Mouse (Mus musculus): ENCODE measurements at regions not wholly inside any gene's neighbourhood (a gene's known extent, or its start where the extent isn't known, plus 50 kb on each side); places are given as distances from the start of the nearest gene placed in this dataset.
A peak's percentile ranks its signal among the peaks of the same experiment; 100 is the strongest.

DNA sequence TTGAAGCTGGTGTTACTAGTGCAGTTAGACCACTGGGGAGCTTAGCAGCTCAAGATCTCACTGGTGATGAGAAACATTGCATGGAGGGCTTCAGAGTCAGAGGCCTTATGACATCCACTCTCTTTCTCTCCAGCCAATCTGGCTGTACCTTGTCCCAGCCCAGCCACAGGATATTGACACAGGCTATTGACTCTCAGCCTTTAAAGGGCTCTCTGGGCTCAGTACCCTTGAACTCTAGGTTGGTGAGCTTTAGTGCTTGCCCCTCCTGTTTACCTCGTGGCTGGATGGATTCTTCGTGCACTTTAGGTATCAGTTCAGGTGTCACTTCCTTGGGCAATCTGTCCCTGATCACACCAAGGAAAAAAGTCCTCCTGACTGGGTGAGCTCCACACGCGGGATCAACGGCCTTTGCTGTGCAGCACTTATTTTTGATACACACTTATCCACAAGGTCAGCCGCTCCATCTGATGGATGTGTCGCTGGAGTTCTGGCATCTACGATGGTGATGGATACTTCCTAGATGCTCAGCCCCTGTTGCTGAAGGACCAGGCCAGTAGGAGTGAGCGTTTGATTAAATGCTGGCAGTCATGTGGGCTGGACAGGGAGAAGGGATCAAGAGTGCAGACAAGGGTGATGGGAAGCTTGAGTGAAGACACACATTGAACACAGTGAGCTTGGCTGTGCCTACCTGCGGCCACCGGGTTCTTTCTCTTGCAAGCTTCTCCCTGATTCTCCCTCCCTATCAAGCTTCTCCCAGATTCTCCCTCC is 177.7 kb downstream of the Snx10 start:
- DNase-seq: no peak

DNA sequence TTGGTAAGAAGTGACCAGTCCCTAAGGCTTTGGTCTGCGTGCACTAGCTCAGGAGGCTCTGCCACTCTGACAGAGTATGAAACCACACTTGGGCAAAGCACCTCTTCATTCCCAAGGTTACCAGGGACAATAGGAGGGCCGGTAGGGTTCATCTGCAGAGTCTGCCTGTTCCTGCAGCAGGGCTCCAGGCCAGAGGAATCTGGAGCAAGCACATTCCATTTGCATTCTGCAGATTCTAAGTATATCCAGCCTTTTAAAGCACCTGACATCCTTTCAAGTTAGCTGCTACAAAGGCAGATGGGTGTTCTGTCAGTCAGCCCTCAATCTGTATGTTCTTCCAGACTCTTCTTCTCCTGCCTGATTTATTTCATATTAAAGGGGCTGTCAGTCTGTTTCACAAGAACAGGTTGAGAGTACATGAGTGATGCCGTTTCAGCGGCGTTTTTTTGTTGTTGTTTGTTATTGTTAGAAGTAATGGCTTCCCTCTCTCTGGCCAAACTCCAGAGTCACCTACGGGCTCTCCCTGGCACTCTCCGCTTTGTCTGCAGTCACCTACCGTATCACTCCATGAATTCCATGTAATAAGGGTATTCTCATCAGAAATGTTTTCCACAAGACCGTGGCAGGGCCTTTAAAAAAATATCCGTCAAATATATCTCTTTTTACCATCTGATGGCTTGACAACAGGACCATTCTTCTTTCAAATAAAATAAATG is 178.9 kb downstream of the Snx10 start:
- peak; percentile 46 for DNase-seq

DNA sequence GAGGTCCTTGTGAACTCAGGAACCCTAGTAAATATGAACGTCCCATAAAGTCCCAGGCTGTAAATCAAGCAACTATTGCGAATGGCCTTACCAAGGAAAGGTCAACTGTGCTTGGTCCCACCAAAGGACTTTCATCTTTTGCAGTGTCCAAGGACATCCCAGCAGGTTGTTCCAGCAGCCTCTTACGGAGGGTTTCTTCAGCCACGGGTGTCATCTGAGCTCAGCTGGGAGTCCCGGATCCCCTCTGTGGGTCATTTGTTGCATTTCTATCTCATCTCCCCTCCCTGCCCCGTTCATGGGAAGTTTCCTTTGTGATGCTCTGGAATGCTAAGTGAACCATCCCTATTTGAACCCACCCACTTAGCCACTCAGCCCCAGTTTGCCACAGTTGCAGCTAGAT is 184.3 kb downstream of the Snx10 start:
- no peak for DNase-seq

DNA sequence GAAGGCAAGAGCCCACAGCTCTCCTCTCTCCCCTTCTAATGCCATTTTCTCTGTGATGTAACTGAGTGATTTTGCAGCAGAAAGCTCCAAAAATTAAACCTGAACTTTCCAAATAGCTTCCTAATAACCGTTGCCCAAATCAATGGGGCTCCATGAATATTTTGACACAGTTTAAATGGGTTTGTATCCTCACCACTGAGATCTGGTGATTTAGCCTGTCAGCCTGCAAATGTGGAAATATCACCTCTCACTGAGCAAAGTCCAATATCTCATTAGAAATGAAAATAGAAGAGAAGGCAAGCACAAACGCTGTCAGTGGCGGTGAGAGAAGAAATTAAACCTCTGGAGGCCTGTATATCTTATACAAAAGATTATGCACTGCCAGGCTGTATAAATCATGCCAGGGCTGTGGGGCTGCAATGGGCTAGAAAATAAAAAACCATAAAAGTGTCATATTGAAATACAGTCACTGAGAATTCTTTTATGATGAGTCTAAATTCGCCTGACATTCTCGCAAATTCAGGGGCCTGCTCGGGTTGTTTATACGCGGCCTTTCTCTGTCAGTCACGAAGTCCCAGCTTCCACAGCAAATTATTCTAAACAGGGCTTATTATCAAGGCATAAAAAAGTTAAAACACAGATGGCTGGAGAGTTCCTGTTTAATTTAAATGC is 185.1 kb downstream of the Snx10 start:
- DNase-seq: no peak

DNA sequence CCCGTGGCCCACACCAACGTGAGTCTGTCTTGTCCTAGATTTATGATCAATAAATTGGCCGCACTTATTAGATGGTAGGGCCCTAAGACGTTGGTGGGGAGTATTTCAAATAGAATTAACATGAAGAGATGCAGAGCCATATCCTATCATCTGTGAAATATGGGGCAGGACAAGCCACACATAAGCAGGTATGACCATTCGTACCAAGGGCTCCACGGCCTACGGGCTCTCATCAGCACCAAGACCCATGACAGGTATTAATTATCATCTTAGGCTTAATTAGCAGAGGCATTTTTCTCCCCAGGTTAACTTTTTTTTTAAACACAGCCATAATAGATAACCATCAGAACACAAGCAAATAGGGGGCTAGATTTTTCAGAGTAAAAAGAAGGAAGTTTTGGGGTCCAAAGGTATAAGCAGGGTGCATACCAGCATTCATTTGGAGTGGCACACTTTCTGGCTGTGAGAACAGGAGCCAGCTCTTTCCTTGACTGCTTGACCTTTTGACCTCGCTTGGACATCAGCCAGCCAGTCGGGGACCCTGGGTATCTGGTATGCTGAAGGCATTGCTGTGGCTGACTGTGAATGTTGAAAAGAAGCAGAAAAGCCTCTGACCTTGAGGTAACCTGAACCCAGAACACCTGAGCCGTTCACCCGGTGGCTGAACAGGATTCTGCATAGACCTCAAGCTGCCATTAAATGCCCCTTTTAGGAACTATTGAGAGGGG is 185.8 kb downstream of the Snx10 start:
- no peak for DNase-seq

DNA sequence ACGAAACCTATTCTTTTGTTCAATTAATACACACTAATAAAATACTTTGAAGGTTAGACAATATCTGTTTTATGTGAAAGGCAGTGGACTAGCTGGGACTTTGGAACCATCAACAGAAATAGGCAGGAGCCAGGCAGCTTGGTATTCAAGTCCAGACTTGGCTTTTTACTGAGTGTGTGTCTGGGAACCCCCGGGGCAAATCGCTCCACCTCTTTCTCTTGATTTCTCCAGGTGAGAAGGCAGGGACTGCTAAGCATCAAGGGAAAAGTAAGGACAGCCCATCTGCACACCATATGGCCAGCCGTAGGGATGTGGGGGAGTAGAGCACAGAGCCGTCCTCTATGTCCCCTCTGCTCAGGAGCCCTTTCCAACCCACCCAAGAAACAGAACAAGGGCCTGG is 186.5 kb downstream of the Snx10 start:
- DNase-seq: no peak

DNA sequence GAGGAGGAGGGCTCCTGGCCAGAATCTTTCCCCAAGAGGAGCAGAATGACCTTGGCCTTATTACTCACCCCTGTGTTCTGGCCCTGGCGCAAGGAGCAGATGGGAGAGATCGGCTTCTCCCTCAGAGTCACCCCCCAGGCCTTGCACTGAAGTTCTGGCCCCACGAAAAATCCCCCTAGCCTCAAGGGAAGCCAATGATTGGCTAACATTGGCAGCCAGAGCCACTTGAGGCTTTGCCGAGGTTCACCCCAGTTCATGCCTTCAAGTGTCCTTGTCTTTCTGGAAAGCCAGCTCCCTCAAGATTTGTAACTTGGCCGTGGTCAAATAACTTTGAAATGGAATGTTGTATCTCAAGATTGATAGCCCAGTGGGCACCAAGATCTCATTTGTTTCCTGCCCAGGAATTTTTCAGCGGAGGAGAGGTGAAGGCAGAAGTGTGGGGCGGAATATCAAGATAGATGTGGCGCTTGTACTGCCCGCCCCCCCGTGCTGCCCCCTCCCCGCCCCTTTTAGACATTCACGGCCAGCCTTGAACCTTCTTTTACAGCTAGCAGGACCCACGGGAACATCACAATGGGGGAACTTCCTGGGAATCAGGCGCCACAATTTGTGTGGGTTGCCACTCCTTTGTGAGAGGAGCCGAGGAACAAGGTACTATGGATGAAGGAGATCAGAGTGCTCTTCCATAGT is 187.4 kb downstream of the Snx10 start:
- DNase-seq: no peak

DNA sequence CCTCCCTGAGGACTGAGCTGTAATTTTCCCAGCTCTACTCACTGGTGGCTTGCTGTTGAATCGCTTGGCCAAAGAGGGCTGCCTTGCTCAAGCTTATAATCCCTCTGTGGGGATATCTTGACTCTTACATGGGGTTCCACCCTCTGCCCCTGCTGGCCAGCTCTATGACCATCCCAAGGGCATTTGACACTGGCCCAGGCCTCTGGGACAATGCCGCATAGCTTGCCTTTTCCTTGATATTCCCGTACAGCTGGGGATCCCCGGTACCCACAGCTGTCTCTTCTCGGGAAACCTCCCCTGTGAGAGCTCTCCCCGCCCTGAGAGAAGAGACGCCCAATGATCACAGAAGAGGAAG is 187.9 kb downstream of the Snx10 start:
- DNase-seq: no peak

DNA sequence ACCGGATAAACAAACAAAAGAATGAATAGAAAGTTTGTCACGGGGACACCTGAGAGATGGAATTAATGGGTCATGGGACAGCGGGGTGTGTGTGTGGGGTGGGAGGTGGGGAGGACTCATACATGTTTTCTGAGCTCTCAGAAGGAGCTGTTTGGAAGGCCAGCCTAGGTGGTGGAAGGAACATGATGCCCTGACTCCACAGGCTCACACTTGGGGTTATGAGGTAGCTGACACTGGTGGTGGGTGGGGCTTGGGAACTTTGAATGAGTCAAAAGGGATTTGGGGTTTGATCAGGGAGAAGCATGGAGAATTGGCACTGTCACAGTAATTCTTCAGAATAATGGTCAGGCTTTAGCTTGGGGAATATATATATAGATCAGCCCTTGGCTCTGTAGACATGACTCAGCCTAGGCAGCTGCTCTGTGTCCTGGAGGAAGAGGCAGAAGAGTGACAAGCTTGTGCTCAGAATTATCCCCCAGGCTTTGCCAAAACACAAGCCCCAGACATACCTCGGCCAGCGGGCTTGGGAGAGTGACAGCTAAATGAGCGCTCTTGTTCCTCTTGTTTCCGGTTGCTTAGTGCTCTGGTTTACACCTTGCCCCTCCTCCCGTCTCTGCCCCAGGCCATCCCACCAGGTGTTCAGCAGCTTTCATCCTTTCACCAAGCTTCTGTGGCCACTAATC is 191.6 kb downstream of the Snx10 start:
- DNase-seq: no peak

DNA sequence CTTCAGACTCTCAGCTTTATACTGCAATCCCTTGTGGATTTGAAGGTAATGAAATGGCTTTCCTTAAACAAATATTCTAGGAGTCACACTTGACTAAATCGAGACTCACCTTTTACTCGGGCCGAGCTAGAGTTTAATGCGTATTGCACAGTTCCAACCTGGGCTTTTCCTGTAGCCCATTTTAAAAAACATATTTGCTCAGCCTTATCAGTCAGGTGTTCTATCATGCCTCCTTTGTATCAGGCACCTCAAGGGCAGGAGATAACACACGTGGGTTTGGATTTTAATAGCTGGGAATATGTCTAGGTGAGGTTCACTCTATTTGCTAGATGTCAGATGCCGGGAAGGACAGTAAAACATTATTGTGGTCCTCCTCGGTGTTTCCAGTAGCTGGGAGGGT is 193.7 kb downstream of the Snx10 start:
- no peak for DNase-seq

DNA sequence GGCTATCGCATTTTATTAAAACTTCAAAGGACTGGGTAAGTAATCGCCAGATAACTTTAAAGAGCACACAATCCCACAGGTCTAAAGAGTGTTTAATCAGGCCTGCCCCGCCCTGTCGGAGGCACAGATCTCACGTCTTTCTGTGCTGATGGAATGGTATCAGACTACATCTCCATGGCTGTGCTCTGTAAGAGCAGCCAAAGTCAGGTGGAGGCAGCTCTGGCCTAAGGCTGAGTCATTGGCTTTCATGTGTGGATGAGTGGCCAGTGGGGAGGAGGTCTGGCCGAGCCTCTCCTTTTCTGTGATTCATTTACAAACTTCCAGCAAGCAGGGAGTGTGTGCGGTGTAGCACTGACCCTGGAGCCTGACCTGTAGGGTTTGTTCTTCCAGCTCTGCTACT is 197.0 kb downstream of the Snx10 start:
- no peak for DNase-seq

DNA sequence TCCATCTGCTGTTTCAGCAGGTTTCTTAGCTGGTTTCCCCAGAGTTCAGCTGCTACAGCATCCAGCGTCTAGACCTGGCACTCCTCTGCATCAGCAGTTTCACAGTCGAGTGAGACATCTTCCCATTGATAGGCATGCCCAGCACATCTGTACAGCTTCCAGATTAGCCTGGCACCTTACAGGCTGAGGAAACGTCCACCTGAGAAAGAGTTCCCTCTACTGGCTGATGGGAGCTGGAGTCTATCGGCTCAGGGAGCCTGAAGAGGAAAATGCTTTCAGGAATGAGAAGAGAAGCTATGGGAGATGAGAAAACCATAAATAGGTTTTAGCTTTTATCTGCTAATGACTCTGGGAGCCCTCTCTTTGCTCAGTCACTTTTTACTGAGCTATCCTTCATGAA is 199.4 kb downstream of the Snx10 start:
- no peak for DNase-seq

DNA sequence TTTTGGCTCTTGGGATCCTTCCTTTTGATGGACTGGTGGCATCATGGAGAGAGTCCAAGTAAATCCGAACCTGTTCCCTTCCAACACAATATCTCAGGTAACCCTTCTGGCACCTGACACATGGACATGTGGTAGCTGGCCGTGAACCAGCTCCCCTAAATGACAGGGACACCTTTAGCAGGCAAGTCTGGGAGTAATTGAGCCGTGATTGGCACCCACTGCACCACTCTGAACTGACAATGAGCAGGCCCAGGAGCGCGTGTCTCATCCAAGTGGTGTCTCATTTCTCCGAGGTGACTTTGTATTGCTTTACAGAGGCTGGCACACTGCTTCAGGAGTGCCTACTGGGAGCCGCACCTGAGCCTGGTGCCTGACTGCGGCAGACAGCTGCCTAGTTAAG is 203.5 kb downstream of the Snx10 start:
- no peak for DNase-seq

DNA sequence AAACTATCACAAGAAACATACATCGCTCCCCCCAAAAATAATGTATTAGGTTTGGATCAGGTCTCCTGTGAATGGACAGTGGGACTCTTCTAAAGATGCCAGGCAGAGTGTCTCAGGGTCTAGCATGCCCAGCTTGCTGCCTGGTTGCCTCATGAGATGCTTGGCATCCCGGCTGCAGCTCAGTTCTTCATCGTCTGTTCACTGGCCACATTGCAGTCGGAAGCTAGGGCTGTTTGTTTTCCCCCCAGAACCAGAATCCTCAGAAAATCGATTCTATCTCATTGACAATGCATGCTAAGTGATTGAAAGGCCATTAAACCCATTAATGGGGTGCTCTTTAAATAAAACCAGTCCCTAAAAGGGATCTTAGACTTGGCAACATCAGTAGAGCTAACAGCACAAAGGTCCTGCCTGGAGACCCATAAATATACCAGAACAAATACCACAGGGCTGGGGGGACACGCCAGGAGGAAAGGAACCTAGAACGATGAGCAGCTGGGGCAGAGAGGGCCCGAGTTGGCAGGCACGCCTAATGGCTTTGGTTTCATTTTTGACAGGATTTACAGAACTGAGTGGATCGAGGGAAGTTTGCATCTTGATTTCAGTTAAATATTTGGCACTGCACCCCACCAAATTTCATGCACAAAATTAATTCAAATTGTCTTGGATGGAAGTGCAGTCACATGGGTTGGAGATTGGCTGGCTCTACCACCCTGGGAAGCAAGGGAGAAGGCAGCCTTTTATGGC is 205.3 kb downstream of the Snx10 start:
- DNase-seq: no peak

DNA sequence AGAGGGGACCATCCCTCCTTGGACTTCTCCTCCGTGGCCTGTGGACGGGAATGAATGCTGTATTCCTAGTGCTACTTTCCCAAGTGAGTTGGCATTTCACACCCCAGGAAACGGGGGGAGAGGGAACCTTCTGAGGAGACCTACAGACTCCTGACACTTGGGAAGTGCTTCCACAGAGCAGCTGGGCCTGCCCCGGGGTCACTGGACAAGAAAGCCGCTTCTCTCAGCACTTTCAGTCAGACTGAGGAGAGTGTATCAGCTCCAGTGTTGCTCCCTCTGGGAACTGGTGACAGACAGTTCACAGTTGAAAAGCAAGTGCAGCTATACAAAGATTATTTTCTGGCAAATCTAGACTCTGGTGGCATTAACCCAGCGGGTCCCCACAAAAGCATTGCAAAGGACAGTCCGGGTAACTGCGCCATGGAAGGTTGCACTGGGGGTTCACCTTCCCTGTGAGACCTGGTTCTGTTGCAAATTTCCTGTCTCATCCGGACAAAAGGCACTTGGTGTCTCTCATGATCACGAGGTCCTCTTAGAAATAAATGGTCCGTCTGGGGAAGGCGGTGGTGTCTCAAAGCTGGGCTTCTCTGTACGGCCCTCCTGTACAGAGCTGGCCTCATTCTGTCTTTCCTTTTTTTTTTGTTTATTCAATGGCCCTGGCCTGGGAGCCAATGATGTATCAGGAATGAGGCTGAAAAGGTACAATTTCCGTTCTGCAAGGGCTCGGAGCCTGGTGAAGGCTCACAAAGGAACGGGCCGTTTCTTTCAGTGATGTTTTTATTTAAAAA is 207.1 kb downstream of the Snx10 start:
- DNase-seq: no peak

DNA sequence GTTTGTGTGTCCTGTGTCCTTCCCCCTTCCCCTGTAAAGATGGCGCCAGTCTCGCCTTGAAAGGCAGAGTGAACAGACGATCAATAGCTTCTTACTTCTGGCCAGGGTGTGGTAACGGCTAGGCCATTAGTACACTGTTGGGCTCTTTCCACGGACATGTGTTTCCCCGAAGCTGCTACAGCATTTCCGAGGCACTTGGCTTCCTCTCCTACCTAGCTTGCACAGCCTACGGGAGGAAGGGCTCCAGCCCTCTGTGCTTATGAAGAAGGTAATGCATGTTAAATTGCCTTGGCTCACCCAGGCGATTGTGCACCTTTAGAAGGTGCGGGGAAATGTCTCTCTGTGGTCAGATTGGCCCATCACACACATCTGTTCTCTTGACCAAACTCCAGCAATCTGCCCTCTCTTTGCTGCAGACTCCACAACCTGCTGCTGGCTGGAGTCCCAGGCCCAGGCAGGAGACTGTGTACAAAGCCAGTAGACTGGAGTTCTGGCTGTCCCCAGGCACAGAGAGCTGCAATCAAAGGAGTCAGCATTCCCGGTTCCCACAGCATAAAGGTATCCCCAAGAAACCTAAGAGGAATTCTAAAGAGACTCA is 208.7 kb downstream of the Snx10 start:
- DNase-seq: peak; percentile 45

DNA sequence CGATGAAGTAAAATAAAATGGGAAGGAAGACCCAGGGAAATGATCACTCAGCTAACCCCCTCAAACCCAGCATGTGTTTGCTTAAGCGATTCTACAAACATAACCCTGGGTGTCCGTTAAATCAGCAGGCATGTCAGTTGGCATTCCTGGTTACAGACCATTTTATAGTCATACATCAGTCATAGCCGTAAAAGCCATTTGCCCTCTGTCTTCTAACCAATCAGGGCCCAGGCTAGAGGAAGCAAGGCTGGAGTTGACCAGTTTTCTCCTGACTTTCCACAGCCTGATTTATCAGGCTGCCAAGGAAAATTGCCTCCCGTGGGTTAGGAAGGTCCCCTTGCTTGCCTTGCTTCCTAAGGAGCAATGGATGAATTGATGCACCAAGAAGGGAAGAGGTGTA is 212.3 kb downstream of the Snx10 start:
- no peak for DNase-seq

DNA sequence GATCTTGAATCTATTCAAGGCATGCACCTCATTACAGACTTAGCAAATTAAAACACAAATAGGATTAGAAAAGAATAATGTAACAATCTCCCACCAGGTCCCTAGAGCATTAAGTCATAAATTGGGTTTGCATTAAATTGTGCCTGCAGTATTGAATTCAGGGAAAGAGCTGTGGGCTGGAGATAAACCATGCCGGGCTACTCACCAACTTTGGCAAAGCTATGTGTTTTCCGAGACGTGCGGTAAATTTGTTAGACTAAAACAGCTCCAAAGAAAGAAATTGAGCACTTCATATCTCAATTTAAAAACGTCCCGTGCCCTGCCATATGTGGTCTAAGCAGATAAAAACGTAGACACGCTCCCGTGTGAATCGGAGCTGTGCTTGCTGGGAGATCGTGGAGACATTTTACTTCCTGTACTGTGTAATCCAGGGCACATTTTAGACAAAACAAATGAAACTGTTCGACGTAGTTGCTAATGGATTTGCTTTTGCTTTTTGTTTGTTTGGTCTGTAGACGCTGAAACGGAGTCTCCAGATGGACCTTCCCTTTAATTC is 219.5 kb downstream of the Snx10 start:
- no peak for DNase-seq

DNA sequence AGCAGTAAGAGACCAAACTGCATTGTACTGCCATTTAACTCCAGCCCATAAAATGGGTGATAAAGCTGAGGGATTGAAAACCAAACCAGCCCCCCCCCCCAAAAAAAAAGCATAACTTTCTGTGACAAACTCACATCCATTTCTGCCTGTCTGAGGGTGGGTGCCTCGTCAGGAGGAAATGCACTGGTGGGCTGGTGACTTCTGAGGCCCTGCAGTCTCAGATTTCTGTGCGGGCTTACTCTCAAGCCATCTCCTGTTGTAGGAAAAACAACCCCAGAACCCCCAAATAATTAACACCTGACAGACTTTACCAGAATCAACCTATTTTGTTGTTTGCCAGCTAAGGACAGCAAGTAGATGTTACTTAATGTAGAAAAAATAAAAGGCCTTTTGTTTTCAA is 220.9 kb downstream of the Snx10 start:
- no peak for DNase-seq

DNA sequence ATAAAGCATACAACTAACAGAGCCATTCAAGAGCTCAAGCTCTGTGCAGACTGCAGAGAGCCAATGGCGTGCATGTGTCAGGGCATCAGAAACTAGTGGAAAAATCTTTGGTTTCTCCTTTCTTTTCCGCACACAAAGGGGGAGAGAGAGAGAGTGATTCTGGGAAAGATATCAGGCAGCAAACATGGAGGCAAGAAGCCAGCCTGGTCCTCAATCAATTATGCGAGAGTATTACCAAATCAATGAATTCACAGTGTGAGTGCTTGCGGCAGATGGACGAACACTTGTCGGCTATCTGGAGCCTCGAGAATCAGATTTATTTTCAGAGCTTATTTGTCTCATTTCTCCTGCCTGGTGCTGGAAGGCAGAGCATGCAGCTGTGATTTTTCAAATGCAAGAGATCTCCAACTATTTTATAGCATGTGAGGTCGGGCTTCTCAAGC is 230.6 kb downstream of the Snx10 start:
- peak; percentile 87 for DNase-seq
